Mouse (Mus musculus) lung, postnatal 10 days (tissue): ENCODE measurements around the gene Cpne4.
A peak's percentile ranks its signal among the peaks of the same experiment; 100 is the strongest.

ENCODE experiments used
- DNase-seq: peaks from one replicate; pipeline ENCODE4 v3.0.0; 2021

Gene Cpne4

DNA sequence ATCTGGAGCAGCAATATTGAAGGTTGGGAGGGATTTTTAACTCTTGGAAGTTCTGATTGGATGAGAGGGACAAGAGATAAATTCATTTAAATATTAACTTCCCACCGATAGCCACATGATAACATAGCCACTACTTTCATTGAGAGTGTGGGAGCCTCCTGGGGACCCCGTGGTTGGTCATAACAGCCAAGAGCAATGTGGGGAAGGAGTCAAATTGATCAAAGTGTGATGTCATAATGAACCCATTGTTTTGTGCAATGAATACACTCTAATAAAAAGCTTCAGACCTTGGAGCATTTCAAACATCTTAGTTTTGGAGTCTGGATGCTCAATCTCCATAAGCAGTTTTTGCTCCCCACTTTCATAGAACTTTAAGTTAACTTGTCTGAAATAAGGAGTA lies at the start of gene Cpne4:
Gene Cpne4 (plus strand): TSS at position 301 of the 400 bp plus-strand sequence.
- no peak for DNase-seq

DNA sequence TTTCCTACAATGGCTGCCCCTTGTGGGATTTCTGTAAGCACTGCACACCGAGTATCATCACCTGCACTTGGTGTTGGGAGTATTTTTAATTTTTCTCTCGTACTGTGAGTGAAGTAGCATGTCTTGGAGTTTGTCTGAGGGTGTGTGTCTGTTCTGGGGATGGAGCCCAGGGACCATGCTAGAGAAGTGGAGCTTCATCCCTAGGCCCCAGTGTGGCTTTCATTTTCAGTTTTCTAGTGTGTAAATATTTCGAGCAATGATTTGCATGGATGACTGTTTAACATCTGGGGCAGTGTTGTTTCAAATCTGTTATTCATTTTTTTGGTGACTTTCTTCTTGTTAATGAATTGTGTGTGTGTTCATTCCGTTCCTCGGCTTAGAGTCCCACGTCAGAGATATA lies 31.9 kb upstream of the Cpne4 start:
- DNase-seq = no peak

DNA sequence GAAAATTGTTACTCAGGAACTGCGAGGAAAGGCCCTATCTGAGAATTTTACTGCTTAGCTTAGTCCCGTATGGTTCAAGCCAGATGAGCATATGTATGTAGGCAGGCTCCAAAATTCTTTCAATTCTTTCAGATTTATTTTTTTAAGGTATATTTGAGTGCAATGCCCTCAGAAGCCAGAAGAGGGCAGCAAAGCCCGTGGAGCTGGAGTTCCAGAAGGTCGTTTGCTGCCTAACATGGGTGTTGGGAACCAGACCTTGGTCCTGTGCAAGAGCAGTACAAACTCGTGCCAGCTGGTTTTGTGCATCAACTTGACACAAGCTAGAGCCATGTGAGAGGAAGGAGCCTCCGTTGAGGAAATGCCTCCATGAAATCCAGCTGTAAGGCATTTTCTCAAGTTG lies 11.6 kb upstream of the Cpne4 start:
- DNase-seq = no peak

DNA sequence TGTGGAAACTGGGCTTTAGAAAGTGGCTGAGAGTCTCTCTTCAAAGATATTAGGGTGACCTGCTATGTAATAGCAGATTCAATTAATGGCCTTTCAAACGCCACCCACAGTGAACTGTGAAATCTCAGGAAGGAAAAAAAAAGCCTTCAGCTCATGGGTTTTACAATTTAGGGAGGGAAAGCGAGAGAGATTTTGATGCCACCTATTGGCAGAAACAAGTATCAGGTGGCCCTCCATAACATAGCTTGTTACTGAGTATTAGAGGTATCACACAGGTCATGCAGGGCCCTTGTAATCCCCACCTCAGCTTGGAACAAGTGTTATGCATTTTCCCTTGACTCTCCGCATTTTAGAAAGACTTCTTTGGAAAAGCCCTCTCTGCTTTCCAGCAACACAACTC lies 18.7 kb downstream of the Cpne4 start:
- DNase-seq = no peak

DNA sequence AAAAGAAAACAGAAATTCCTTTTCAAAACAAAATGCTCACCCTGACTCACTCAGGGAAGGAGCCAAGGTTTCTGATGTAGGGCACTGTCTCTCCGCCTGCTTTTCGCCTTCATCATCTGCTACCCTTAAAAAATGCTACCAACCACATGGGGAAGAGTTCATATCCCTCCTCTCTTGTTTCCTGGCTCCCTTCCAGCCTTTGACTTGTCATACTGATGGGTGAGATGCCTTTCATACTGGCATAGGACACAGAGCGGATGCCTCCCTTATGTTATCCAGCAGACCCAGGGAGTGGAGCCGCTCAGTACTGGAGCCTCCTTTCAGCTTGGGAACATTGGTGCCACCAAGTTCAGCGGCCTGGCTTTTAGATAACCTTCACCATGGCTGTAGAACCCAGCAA lies 19.4 kb downstream of the Cpne4 start:
- DNase-seq = no peak

DNA sequence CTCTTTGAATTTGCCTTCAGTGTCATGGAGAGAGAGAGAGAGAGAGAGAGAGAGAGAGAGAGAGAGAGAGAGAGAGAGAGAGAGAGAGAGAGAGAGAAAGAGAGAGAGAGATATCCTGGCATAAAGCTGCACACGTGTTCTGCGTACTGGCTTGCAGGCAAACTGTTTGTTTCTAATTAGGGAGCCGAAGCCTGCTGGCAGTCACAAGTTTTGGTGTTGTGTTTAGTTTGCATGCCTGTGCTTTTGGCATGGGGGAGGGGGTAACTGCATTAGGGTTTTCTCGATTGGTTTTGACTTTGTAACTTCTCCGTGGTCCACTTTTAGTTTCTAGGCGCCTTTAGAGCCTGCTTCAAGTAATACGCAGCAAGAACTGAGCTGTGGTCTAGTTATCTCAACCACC lies 20.0 kb downstream of the Cpne4 start:
- DNase-seq = no peak

DNA sequence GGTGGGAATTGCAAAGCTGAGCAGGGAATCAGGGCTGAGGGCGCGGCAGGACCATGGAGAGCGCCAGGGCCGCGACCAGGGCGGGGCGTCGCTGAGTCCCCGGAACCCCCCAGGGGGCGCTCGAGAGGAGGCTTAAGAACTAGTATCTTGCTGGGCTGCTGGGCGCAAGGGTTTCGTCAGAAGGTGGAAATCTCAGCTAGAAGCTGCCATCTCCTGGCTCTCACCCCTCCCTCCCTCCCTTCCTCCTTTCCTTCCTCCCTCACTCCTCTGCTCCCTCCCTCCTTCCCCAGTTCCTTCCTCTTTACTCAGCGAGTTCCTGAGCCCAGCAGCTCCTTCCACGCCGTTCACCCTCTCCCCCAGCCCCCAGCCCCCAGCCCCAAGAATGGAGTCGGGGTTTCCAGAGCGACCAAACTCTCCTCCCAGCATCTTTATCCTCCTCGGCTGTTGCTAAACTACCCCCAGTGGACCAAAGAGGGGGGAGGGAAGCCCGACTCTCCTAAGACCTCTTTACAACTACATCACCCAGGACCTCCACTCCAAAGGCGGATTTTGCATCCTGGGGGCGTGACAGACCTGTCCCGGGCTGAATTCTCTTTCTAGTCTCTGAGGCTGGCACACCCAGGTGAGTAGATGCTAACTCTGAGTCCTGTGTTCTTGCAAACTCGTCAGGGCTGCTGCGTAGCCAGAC lies 22.5 kb downstream of the Cpne4 start:
- peak; percentile 85 for DNase-seq

DNA sequence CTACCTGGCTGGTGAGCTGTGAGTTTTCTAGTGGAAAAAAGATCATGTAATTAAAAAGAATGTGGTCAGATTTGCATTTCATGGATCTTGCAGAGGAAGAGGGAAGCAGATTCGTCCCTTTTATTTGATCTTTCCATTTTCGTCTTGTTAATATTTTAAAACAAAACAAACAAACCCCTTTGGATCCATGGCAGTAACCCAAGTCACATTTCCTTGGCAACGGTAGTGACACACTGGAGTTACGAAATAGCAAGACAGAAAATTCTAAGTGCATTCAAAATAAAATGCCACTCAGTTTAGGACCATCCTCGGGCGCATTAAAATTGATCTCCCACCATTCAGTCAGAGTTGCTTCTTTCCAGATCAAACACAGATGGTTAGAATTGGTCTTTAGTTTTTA lies 25.8 kb downstream of the Cpne4 start:
- peak; percentile 12 for DNase-seq

DNA sequence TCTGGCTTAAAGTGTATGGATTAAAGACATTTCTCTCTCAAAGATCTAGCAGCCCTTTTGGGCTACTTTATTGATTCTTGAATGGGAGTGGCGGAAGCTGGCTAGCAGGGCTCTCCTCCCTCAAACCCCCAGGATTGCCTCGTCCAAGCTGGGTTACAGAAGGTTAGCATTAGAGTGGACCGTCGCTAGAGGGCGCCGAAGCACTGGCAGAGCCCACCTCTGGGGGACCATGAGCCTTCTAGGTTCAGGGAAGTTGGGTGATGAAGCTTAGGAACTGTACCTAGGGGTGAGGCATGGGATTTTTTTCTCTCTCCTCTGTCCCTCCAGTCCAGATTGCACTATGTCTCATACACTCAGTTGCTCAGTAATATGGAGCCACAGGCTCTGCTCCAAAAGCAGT lies 27.4 kb downstream of the Cpne4 start:
- peak; percentile 68 for DNase-seq

DNA sequence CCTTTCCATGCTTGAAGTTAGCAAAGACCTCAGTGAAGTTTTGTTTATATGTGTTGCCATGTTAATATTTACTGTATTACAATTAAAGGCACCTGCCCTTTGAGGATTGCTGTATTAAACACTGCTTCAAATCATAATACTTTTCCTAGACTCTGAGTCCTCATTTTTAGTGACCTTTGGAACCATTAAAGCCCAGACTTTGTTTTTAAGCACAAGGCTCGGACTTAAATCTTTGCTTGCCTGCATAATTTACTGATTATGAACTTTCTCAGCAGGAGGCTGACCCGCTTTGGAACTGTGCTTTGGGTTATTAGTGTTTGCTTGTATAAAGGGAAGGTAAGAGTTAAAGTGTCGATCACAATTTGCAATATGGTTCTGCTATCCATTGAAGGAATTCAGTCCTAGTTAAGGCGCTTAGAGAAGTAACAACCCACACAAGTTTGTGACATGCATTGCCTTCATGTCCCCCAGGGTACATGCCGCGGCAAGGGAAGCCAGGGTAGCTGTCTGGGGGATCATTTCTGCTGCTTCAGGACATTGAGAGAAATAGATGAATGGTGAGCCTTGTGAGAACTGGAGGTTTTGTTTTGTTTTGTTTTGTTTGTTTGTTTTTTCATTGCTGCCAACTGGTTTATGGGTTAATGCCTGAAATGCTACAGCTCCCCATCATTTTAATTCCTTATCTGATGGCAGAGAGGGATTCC lies 35.0 kb downstream of the Cpne4 start:
- DNase-seq = no peak

DNA sequence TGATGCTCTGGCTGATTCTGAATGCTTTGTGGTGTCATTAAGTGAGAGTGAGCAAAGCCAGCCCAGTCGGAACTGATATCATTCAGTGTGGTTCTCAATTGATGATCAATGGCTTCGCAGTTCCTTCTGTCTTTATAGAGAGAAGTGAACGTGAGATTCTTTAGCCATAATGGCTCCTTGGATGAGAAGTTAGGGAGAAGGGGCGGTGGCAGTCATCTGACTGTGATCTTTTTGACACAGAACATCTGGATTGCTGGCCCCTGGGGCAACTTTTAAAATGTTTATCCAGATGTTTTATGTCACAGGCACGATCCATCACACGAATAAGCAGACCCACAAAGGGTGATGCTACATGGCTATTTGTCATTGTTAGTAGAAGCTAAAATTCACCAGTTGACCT lies 35.6 kb downstream of the Cpne4 start:
- DNase-seq = peak; percentile 32

DNA sequence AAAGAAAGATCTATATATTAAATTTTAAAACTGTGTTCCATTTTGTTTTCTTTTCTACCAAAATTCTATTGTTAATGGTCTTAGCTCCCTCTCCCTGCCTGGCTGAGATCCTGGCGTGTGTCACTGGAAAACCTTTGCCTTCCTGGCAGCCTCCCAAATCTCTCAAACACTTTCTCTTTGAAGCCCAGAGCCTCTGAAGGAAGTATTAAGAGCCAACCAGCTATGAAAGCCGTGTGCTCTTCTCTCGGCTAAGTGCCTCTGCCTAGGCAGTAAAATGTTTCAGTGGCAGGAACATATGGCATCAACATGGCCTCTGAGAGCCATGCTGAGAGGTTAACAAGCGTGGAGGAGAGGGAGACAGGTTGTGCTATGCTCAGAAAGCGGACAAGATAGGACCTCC lies 47.5 kb downstream of the Cpne4 start:
- DNase-seq = peak; percentile 10

DNA sequence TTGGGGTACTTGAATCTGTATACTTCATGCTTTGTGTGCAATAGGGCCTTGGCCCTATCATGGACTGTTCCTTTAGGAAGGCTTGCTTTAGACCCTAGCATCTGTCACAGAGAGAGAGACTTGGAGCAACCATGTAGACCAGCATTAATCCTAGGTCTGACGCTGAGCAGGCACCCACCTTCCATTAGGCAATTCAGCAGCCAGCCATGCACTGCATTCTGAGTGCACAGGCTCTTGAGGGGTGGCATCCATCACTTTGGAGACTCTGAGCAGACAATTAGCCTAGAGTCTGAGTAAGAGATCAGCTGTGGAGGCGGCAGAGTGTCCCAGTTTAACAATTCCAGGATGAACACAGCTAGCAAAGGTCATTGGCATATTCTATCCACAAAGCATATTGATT lies 47.9 kb downstream of the Cpne4 start:
- no peak for DNase-seq

DNA sequence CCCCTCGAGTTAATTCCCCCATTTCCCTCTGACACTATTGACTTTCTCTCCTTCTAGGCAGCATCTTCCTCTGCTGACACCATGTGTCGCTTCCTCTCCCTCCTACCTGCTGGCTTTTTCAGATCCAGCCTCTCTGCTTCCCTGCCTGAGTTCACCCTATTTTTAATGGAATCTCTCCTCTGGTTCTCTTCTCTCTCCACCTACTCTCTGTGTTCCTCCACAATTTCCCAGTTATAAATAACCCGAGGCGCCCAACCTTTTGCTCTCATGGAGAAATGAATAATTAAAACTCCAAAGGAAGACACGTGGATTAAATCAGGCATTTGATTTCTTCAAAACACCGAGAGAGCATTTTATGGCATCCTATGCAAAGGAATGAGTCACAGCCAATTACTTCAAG lies 65.4 kb downstream of the Cpne4 start:
- no peak for DNase-seq

DNA sequence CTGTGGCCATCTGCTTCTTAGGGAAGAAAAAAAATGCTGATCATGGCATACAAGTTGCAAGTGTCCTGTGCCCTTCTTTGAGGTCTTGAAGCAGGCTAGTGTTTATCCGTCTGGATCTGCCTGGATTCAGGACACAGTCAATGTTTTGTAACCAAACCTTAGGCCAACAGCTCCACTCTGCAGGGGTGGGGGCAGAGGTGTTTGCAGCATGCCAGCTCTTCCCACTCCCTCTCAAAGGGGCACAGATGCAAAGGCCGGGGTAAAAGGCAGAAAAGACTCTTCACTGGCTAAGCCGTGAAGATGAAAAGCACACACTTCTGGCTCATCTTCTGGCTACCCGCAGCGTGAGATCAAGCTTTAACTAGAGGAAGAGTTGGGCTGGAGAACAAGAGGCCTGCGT lies 69.6 kb downstream of the Cpne4 start:
- no peak for DNase-seq

DNA sequence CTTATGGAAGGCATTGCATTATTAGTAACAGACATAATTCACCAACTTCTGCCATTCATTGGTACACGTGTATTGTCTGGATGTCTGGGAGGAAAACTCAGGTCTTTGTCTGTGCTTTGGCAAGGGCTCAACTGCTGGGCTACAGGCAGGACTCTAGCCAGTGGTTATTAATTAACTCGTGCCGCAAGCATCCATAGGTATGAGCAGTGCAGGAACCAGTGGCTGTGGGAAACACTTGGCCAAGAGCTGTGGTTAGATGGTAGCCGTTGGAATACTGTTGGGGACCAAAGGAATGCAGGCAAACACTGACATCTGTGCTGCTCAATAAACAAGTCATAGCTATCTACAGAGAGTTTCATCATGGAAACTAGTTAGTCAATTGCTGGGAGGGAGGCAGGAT lies 76.5 kb downstream of the Cpne4 start:
- DNase-seq = no peak

DNA sequence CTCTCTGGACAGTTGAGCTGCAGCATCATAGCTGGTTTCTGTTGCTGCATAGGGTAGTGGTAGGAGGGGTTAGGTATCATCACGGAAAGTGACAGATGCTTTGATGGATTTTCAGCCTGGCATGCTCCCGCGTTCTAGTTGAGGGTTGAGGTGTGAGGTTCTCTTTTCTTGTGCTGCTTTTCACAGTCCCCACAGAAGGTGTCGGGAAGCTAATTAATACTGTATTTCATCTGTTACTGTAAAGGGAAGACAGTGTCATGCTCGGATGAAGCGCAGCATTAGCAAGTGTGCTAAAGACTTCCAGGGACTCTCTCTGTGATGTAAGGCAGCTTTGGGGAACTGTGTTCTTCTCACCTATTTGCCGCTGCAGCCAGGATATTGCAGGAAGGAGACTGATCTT lies 80.7 kb downstream of the Cpne4 start:
- no peak for DNase-seq

DNA sequence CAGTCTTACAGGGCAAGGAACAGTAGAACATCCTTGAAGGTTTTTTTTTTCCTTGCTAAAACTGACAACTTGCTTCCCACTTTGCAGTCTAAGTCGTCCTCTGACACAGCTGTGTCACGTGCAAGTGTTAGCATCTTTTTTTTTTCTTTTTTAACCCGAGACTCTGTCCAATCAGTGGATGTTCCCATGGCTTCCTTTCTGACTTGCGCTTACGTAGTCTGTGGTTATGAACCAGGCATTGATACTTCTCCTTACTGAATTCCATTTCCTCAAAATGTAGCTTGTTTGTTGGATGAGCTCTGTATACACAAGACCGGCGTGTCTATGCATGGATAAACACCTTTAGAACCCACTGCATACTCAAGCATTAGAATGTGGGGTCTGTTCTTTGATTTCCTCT lies 82.2 kb downstream of the Cpne4 start:
- DNase-seq = no peak

DNA sequence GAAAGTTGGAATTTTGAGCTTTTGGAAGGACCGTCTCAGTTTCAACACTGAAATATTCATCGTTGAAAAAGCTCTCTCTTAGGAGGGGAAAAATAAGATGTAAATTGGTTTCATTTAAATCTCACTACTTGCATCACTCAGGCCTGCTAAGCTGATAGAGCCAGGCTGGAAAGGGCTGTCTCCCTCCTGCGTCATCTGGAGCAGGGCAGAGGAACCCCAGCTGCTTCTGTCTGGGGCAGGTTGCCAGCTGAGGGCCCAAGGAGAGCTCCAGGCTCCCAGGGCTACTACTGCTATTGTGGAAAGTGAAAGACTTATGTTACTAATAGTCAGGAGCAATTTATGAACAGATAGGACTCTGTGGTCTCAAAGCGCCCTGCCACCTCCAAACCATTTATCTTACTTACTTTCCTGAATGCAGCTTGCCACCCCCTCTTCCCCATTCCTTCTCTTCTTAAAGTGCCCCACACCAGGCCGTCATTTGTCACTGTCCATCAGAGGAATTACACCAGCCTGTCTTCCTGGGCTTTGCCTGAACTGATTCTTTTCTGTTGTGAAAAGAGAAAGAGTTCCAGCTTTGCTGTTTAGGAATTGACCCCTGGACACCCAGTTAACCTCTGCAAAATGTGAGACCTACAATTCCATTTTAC lies 99.4 kb downstream of the Cpne4 start:
- peak; percentile 41 for DNase-seq

DNA sequence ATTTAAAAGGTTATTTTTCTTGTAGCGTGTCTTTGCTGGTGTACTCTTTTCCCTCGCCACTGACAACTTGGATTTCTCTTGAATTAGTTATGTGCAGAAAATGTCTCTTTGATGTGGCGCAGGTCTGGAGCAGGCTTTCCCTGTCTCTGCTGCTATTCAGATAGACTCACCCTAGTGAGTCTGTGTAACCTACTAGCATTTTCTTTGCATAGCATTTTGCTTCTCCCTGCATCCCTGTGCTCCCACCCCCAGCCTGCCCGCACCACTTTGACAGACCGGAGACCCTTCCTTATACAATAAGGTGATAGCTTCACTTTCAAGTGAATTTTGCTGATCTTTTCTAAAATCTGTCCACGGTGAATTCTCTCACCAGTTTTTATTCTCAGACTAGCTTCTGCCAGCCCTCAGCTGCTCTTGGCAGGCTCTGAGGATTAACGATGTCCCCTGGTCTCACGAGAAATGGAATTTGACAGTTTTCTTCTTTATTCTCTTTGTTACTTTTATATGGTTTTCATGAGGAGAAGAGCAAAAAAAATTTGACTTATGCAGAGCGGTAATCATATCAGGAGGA lies 105.7 kb downstream of the Cpne4 start:
- no peak for DNase-seq

DNA sequence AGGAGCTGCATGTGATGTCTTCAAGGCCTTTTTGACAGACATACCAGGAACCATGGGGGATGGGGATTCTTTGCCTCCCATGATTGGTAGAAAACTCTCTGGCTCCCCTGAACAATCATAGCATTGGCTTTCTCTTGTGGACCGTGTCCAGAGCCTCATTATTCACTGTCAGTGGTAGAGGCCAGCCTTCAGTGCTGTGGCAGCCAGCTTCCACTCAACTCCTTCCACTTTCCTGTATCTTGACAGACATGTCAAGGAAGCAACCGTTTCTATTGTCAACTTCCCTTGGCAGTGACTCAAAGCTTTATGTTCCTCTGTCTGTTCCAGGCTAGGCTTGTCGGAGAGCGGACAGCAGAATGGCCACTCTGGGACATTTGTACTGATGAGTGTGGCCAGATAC lies 112.7 kb downstream of the Cpne4 start:
- DNase-seq = peak; percentile 13

DNA sequence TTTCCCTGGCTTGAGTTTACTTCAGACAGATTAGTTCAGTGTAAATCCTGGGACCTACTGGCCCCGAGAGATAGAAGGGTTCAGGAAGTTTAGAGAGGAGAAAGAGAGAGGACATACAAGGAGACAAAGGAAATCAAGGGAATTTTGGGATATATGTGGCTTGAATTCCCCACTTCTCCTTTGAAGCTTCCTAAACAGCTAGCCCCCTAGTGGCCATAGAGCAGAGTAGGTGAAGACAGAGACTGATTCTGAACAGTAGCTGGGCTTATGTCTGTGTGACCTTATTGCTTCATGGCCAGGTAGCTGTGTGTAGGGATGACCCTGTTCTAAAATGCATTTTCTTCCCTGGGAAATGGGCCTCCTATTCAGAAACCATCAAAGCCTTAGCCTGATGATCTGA lies 129.6 kb downstream of the Cpne4 start:
- no peak for DNase-seq

DNA sequence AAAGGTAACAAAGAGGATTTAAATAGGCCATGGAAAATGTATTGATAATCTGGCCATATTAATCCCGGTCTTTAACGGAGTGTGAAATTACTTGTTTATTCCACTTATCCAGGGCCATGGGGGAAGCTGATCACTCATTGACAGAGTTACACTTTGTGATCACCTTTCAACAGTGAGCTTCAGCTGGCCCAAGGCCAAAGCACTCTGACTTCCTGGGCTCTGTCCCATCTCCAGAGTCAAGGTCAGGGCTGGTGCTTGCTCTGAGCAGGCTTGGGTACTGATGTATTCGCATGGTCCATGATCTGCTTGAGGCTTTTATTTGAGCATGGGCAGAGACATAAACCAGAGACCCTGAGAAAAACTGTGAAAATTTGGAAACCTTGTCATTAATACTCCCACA lies 131.5 kb downstream of the Cpne4 start:
- DNase-seq = no peak

DNA sequence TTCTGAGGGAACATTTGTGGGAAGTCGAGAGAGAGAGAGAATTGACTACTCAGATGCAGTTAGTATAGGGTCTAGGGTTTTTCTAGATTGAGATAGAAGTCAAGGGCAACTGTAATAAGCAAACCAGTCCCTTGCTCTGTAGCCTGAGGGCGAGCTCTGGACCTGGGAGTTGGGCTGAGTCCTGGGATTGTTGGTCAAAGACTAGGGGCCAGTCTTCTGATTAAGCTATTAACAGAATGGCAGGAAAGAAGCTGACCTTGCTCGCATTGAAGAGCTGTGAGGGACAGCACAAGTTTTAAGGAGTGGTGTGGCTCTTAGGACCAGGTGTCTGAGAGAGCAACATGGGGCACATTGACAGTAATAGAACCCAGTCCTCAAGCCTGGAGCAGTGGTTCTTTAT lies 140.0 kb downstream of the Cpne4 start:
- DNase-seq = no peak
